Mouse (Mus musculus) ZHBTc4 (cell line): ENCODE data around the gene Eif4e3.

Experiments used
- DNase-seq: peaks from one replicate; pipeline ENCODE4 v3.0.0-alpha.2; 2011; ENCODE audit warnings: low read depth, low spot score

The Eif4e3 gene

GRCm38 (mm10) chr6:99666318-99667171 is at the start of gene Eif4e3, which contains the start of gene Gm20696:
Gene Eif4e3 (minus strand): TSS chr6:99666771.
Gene Gm20696 (minus strand): TSS chr6:99666797.
- DNase-seq = peak; percentile 25

DNA sequence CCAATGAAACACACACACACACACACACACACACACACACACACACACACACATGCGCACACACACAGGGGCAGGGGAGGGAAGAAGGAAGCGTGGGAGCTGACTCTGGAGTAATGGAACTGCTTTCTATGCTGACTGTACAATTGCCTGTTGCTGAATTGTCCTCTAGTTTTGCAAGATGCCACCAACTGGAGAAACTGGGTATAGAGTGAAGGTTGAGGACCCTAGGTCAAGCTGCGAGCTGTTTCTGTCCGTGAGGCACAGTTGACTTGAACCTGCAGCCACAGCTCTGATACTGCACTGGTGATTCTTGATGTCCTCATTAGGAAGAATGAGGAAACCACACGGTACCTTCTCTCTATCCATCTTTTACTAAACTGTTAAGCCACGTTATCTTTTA is 49.3 kb upstream of the Eif4e3 start:
- DNase-seq = peak; percentile 37

- peak; percentile 90 for DNase-seq
Measured at GRCm38 (mm10) chr6:99715191-99715590, 48.6 kb upstream of the Eif4e3 start.

- no peak for DNase-seq
Measured at GRCm38 (mm10) chr6:99713256-99713655, 46.7 kb upstream of the Eif4e3 start.

- peak; percentile 81 for DNase-seq
Measured at GRCm38 (mm10) chr6:99711576-99712101, 45.1 kb upstream of the Eif4e3 start.

- no peak for DNase-seq
Measured at GRCm38 (mm10) chr6:99700484-99700883, 33.9 kb upstream of the Eif4e3 start.

GRCm38 (mm10) chr6:99692916-99693841 is 26.6 kb upstream of the Eif4e3 start:
- peak; percentile 58 for DNase-seq

- peak; percentile 68 for DNase-seq
Measured at GRCm38 (mm10) chr6:99692206-99692915, 25.8 kb upstream of the Eif4e3 start, which contains the start of gene Gpr27. Gene Gpr27 (plus strand): TSS chr6:99692679.

DNA sequence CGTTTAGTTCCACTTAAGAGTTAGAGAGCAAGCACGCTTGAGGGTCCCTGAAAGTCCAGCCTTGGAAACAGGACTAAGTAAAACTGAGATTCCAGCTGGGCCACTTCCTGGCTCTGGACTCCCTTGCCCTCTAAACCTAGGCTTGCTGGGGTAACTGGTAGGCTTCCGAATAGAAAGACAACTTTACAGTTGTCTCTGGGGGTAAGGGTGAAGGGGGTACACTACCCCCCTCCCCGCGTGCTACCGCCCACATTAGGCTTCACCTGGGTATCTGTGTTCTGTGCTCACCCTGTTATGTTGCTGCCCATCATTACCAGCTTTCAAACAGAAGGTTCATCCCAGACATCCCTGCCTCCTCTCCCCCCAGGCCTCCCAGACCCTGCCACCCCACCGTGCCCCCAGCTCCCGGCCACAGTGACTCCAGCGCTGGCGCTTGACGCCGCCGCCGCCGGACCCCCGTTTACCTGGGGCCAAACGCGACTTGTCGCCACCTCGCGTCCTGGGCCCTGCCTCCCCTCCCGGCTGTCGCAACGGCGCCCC is 25.2 kb upstream of the Eif4e3 start:
- DNase-seq = no peak

DNA sequence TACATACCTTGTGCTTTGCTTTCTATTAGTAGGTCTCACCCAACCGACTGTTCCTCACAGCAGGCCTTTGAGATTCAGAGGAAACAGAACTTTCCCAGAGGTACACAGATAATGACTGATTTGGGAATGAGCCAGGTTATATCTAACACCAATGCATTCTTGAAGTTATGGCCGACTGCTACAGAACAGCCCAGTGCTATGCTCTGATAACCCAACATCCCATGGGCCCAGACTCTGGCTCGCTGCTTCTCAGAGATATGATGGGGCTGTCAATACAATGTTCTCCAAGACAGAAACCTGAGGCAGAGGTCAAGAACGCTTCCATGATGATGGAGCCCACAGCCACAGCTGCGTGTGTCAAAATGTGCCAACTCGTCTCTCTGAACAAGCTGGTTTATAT is 21.9 kb upstream of the Eif4e3 start:
- DNase-seq = no peak

GRCm38 (mm10) chr6:99684899-99685298 is 18.3 kb upstream of the Eif4e3 start:
- peak; percentile 78 for DNase-seq

- DNase-seq = no peak
Measured at GRCm38 (mm10) chr6:99683974-99684373, 17.4 kb upstream of the Eif4e3 start.

DNA sequence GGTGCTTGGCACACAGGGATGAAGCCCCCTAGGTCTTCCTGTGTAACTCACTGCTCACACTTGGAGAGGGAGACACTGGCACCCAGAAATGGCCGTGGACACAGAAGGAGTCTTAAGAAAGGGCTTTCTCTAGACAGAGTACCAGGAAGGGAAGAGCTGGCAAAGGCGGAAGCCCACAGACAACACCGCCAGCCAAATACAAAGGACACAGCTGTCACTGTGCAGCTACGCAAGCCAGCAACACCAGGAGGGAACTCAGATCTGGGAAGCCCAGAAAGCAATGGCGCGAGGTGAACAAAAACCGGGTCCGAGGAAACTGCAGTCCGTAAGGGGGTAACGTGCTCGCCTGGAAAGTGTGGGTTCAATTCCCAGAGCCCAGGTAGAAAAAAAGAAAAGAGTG is 11.5 kb upstream of the Eif4e3 start:
- DNase-seq = no peak

- no peak for DNase-seq
Measured at GRCm38 (mm10) chr6:99677325-99677724, 10.8 kb upstream of the Eif4e3 start.

- DNase-seq = no peak
Measured at GRCm38 (mm10) chr6:99674482-99674881, 7.9 kb upstream of the Eif4e3 start.

DNA sequence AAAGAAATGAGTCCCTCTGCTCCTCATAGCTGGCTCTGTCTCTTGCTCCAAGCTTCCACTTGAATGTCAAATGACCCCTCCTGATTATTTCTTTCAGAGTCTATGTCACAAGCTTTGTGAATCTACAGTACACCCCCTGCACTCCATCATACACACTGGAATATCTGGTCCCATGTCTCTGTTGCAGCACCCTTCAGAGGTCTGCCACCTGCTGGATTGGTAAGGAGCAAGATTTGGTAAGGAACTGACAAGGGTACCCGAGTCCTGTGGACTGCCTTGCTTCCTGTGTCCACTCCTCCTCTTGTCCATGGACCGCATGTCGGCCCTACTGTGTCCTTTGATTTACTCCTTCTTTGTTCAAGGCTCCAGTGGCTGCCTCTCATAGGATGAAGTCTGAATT is 5.2 kb upstream of the Eif4e3 start:
- no peak for DNase-seq

DNA sequence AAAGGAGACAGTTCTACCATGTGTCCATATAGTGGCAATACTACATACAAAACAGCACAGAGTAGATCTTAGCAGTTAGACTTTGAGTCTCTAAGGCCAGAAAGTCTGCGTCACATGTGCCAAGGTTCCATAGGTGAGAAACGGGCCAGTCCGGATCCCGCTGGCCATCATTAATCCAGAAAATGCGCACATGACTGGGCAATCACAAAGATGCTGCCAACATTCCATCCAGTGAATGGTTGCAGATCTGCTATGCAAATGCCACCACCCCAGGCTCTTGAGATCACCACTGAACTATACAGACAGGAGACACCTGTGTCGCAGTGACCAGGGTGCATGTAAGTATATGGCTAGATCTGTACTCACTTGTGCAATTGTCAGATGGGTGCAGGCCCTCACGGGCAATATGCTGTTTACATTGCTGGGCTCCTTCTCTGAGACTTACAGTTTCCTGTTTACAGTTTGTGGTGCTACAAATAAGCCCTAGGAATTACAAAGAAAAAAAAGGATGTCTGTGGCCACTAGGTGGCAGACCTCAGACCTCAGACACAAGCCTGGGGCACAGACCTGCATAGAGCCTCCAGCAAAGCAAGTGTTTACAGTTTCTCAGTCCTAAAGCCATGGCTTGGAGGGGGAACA is 4.0 kb upstream of the Eif4e3 start:
- peak; percentile 80 for DNase-seq

DNA sequence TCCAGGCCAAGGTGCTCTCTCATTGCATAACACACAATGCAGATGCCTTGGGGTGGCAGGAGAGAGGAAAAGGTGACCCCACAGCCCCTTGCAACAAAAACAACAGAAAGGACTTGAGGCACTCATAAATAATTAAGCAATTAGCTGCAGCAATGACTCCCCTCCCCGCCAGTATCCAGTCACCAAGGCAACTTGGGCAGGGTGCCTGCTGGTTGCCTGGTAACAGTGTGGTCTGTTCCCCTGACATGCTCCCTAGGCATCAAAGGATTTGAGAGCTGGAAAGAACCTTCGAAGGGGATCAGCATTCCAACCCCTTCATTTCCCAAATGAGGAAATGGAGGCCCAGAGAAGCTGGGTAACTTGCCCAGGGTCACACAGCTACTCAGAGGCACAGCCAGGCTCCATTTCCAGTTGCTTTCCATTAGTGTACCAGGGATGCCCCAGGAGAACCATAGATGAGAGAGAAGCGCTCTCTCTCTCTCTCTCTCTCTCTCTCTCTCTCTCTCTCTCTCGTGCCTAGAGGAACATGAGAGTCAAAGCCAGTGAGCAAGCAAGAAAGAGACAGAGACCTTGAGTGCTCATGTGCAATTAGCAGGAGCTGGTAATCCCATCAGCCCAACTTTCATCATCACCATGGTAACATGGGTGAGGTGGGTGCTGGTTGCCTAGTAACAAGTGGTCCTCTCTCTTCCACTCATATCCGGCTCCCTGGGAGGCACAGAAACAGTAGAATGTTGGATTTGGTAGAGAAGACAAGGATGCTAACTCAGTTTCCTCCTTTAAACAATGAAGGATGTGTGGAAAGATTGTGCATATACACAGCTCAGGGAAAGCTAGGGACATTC is 3.1 kb upstream of the Eif4e3 start:
- DNase-seq = peak; percentile 29

DNA sequence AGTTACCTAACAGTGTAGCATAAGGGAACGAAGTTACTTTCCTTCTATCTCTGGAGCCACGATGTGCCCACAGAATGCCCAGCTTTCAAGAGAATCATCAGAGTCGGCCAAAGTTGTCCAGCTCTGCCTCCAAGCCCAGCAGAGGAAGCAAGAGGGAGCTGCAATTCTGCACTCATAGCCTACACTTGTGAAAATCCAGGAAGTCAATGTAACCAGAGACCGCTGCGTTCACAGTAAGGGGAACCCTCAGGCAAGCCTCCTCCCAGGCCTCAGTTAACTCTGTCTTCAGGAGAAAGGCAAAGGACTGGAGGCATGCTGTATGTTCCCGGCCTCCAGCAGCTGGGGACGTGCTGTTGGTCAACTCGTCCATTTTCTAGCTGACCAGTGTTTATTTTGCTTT is 719 bp upstream of the Eif4e3 start:
- no peak for DNase-seq
